Mouse (Mus musculus) mesoderm, embryonic 11.5 days (tissue): ENCODE data around the gene Dlg5.

Source experiments
- DNase-seq: peaks from one replicate; pipeline ENCODE4 v3.0.0-alpha.2; 2012; ENCODE audit warnings: low read depth, low spot score

Dlg5 gene

DNA sequence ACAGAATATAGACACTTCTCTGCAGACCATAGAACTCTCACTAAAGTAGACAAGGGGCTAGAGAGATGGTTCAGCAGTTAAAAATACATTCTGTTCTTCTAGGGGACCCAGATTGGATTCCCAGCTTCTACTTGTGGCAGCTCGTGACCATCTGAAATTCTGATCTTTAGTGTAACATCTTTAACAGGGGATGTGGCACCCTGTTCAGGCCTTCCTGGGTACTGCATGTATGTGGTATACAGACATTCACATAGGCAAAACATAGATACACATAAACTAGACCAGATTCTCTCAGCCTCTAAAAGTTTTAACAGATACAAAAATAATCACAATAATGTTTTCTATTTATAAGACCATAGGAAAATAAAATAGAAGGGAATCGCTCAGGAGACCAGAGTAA is 120.7 kb downstream of the Dlg5 start:
- DNase-seq: no peak

GRCm38 (mm10) chr14:24124171-24124570 is 121.5 kb downstream of the Dlg5 start:
- no peak for DNase-seq

GRCm38 (mm10) chr14:24106734-24107133 is 139.0 kb downstream of the Dlg5 start:
- DNase-seq: no peak

GRCm38 (mm10) chr14:24098828-24099227 is 146.9 kb downstream of the Dlg5 start:
- DNase-seq: no peak

DNA sequence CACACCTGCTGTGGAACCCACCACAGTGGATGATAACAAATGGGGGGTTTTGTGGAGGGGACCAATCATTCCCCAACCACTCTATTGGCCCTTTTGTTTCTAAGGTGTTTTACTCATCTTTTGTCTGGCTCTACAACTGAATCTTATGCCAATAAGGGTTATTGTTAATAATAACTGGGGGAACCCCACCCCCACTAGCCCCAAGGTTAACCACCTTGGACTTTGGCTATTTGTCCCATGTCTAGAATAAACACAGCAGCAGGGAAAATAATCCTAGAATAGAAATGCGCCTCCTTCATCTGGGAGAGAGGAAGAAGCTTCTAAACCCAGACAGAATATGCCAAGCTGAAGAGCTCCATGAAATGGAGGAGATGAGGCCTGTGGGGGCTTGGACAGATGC is 151.1 kb downstream of the Dlg5 start:
- no peak for DNase-seq

DNA sequence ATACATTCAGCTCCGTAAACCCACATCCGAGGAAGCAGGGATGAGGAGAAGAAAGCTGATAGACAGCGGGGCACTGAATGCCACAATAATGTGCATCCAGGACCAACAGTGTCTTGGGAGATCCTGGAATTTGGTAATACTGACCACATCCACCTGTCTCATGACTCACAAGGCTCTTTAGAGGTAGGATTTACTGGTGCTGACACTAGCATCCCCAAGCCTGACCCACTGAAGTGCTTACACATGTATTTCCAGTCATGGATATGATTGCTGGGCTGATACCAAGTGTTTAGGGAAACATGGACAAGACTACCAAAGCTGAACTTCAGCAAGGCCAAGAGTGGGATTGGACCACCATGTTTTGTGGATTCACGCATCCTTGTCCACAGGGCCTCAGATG is 152.5 kb downstream of the Dlg5 start:
- DNase-seq: no peak

GRCm38 (mm10) chr14:24092391-24092790 is 153.3 kb downstream of the Dlg5 start:
- no peak for DNase-seq

GRCm38 (mm10) chr14:24090790-24091189 is 154.9 kb downstream of the Dlg5 start:
- DNase-seq: no peak

- no peak for DNase-seq
Measured at GRCm38 (mm10) chr14:24089181-24089580, 156.5 kb downstream of the Dlg5 start.

GRCm38 (mm10) chr14:24087430-24087829 is 158.3 kb downstream of the Dlg5 start:
- no peak for DNase-seq

DNA sequence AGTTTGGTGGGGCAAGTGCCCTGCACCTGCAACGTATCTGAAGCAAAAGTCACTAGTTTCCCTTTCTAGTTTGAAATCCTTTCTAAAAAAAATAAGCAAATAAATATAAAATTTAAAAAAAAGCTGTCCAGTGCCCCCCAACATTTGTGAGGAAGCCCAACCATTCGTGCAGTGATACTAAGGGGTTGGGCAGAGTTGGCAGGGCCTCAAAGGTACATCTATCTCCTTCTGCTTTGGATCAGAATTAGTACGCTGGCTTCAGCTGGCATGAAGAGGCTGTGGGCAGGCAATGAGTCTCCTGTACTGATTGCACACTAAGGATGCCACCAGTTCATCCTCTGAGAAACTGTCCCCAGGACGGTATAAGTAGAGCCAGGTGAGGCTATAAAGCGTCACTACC is 159.2 kb downstream of the Dlg5 start:
- no peak for DNase-seq
